Mouse (Mus musculus): ENCODE measurements around the gene C5ar2.
A peak's percentile ranks its signal among the peaks of the same experiment; 100 is the strongest.
"Not testable (repeated sequence)": the region's sequence is repeated elsewhere in the genome, so short reads cannot be mapped to it uniquely, and the experiment has no call there.

Gene C5ar2

DNA sequence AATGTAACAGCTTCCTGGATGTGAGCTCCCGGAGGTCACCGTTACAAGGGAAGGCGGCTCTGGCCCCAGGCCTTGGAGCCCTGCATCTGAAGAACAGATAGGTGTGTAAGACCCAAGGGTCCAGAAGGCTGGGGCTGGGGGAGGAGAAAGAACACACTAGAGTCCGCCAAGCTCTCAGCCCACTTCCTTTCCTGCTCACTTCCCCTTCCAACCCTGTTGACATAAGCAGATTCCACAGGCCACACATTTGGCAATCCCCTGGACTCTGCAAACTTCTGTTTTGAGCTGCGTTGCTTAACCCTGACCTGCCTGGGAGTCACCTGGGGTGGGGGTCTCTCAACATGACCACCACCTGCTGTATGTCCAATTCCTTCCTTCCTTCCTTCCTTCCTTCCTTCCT is at the start of gene C5ar2:
Gene C5ar2, minus strand, starts transcription at position 88 of the 400 bp plus-strand sequence.
- DNase-seq (ENCODE audit: low read depth): no peak

DNA sequence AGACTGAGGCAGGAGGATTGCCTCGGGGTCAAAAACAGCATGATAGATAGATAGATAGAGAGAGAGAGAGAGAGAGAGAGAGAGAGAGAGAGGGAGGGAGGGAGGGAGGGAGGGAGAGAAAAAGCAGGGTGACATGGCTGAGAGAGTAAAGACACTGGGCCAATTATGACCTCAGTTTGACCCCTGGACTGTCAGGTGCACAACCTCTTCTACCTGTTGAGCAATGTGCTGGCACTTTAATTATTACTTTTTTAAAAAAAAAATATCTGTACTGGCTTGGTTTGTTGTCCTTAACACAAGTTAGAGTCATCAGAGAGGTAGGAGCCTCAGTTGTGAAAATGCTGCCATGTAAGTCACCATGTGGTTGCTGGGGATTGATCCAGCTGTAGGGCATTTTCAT is 43.8 kb upstream of the C5ar2 start:
- DNase-seq (ENCODE audit: low read depth): no peak

DNA sequence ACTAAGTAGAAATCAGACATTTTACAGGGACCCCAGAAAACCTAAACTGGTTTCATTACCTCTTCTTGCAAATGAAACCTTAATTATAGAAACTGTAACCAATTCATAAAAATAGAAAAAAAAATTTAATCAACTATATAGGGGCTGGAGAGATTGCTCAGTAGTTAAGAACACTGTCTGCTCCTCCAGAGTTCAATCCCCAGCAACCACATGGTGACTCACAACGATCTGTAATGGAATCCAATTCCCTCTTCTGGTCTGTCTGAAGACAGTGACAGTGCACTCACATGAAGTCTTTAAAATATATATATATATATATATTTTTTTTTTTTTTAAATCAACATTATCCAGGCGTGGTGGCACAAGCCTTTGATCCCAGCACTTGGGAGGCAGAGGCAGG is 43.1 kb upstream of the C5ar2 start:
- no peak for DNase-seq (ENCODE audit: low read depth)

DNA sequence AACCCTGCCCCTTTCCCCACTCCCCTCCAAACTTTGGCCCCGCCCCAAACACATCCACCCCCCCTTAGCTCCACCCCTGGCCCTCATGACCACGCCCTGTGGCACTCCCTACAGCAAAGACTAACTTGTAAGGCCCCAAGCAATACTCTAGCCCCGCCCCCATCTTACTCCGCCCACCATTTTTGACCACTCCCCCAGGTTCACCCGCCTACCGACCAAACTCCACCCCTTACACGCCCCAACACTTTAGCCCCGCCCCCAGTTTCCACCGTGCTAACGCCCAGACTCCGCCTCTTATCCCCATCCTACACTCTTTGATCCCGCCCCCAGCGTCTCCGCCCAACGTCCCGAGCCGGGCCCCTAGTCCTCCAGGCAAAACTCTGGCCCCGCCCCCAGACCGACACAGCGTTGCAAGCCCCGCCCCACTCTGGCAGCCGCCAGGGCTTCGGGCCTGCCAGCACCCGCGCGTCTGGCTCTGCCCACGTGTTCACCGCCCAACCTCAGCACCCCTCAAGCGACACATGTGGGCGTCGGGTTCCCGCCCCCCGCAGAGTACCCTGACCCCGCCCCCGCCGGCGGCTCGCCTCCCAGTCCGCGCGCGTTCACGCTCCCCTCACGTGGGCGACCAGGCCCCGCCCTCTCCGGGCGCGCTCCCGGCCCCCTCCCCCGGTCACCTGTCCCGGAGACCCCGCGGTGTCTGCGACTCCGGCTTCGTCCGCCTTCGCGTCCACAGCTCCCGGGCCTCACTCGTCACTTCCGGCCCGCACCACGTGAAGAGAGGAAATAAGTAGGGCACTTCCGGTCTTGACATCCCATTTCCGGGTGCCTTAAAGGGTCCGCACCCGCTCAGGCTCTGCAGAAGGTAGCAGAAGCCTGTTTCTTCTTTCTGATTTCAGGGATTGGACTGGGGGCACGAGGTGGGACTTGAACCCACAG is 42.3 kb upstream of the C5ar2 start, which contains the start of gene Ccdc9:
Gene Ccdc9, minus strand, starts transcription at position 770 of the 936 bp plus-strand sequence.
- DNase-seq (ENCODE audit: low read depth): peak; percentile 100

- peak; percentile 86 for DNase-seq (ENCODE audit: low read depth)
These were observed 41.6 kb upstream of the C5ar2 start for GRCm38 (mm10) chr7:16285450-16286025.

DNA sequence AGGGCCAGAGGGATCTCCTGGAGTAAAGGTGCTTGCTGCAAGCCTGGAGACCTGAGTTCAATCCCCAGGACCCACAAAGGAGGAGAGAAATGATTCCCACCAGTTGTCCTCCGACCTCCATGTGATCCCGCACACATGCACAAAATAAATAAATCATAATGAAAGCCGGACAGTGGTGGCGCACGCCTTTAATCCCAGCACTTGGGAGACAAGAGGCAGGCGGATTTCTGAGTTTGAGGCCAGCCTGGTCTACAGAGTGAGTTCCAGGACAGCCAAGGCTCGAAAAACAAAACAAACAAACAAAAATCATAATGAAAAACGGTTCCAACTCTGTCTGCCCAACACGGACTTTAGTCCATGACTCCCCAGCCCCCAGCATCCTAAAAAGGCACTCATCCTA is 41.0 kb upstream of the C5ar2 start:
- DNase-seq (ENCODE audit: low read depth): no peak

- DNase-seq (ENCODE audit: low read depth): no peak
These were observed 40.0 kb upstream of the C5ar2 start for GRCm38 (mm10) chr7:16284001-16284400.

DNA sequence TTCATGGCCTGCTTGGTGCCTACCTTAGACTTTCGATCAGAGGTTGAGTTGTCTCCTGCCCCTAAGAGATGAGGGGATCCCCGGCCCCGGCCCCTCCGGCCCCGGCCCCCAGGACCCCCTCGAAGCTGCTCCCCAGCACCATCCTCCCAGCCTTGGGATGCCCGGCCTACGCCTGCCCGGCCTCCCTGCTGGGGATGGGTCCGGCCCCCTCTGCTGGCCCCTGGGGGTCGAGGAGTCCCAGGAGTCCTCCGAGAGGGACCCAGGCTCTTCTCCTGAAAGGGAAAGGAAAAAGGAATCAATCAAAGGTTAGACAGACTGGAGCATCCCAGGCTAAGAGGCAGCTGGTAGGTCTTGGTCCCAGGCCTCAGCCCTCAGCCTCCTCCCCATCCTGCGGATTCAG is 38.4 kb upstream of the C5ar2 start:
- DNase-seq (ENCODE audit: low read depth): no peak

DNA sequence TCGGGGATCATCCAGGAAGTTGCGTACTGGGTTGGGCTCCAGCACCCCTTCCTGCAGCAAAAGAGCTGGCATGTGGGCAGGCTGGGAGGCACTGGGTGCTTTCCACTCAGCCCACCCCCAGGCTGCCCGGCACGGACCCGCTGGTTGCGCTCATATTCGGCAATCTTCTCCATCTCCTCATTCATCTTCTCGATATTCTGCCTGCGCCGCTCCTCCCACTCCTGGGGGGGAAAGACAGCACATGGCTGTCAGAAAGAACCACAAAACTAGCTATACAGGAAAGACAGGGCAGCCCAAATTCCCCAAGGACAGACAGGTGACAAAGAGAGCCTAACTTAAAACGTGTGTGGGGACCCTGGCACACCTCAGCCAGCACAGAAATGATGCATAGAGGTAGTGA is 36.8 kb upstream of the C5ar2 start:
- no peak for DNase-seq (ENCODE audit: low read depth)

GRCm38 (mm10) chr7:16274922-16275890 is 31.3 kb upstream of the C5ar2 start:
- DNase-seq (ENCODE audit: low read depth): no peak

- peak; percentile 93 for DNase-seq (ENCODE audit: low read depth)
These were observed 29.8 kb upstream of the C5ar2 start for GRCm38 (mm10) chr7:16273766-16274140.

DNA sequence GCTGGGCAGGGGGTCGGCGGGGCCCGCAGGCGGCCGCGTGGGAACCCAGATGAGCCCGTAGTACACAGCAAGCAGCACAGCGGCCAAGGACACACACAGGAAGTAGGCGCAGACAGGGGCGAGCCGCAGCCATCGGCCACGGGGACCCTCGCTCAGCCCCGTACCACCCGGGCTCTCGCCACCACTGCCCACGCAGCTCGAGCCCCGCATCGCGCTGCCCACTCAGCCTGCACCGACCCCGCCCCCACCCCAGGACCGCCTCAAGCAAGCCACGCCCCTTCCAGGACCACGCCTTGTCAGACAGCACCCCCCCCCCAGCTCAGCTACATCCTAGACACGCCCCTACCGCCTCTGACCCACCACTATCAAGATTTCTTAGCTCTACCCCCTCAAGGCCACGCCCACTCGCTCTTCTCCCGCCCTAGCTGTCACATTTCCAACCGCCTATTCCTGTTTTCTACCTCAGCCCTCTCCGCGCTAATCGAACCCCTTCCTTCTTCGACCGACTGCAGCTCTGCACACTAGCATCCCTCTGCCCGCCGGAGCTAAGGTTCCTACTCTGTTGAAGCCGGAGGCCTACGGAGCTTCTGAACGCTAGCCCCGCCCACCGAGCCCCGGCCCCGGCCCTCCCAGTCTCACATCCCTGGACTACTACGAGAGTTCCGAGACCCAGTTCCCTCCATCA is 29.3 kb upstream of the C5ar2 start, which contains the start of gene Inafm1:
Gene Inafm1, minus strand, starts transcription at position 537 of the 685 bp plus-strand sequence.
- DNase-seq (ENCODE audit: low read depth): peak; percentile 97

- peak; percentile 83 for DNase-seq (ENCODE audit: low read depth)
These were observed 28.7 kb upstream of the C5ar2 start for GRCm38 (mm10) chr7:16272681-16273080.

- DNase-seq (ENCODE audit: low read depth): no peak
These were observed 27.2 kb upstream of the C5ar2 start for GRCm38 (mm10) chr7:16271139-16271538.

GRCm38 (mm10) chr7:16266593-16266992 is 22.6 kb upstream of the C5ar2 start:
- not testable (repeated sequence) for DNase-seq (ENCODE audit: low read depth)

- DNase-seq (ENCODE audit: low read depth): no peak
These were observed 21.9 kb upstream of the C5ar2 start for GRCm38 (mm10) chr7:16265856-16266255.

DNA sequence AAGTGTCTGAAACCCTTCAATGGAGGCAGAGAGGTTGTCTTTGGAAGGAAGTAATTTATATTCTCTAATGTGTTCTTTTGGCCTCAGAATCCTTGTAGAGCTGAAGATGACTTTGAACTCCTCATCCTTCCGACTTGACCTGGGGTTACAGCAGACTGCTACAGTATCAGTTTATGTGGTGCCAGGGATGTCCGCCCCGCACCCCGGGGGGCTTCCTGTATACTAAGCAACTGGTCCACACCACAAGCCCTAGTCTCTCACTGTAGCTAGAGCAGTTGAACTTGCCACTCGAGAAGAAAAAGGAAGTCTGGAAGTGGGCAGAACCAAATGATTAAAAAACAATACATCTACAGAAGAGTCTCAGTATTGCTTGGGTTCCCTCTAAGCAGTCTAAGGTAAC is 19.9 kb upstream of the C5ar2 start:
- peak; percentile 29 for DNase-seq (ENCODE audit: low read depth)

DNA sequence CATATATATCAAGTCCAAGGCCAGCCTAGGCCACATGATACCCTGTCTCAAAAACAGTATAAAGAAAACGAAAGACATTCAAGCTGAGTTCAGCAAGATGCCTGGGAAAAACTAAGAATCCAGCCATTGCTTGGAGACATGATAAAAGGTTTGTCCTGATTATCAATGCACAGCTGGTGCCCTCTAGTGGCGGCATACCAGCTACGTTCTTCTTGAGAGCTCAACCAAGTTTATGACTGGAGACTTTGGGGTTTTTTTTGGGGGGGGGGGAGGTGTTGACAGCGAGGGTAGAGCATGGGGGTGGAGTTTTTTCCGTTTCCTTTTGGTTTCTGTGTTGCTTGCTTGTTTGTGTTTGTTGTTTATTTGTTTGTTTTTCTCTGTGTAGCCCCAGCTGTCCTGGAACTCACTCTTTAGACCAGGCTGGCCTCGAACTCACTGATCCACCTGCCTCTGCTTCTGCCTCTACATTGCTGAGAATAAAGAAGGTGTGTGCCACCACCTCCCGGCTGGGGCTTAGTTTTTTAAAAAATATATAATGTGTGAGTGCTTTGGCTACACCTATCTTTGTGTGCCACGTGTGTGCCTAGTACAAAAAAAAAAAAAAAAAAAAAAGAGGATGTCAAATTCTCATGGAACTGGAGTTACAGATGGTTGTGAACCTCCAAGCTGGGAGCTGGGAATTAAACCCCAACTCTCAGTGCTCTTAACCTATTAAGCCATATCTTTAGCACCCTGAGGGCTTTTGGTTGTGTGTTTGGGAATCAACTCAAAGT is 19.2 kb upstream of the C5ar2 start:
- DNase-seq (ENCODE audit: low read depth): peak; percentile 94

- DNase-seq (ENCODE audit: low read depth): no peak
These were observed 17.1 kb upstream of the C5ar2 start for GRCm38 (mm10) chr7:16261097-16261496.

DNA sequence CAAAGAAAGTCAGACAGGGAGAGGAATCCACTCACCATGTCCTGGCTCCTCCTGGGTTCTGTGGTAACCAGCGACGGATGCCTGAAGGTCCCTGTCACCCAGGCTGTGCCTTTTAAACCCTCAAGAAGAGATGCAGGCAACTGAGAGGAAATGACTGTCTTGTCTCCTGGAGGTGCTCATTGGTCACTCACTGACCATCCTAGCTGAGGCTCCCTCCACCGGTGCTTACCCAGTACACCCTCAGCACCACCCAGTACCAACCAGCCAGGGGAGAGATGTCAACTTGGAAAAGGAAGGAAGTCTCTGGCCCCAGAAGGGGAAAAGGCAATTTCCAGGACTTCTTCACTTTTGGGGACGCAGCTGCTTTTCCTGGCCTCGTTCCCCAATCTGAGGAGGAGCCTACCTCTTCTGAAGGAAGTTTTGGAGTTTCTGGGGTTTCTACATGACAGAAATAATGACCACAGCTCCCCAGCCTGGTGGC is 15.2 kb upstream of the C5ar2 start, which contains the start of gene C5ar1:
Gene C5ar1, minus strand, starts transcription at position 431 of the 481 bp plus-strand sequence.
- DNase-seq (ENCODE audit: low read depth): no peak
